Mouse (Mus musculus) neural tube, embryonic 12.5 days (tissue): Measurements from ENCODE around the gene Olfr577. TPM values are rescaled to one million over a fixed set of nuclear protein-coding genes. Genes with fewer than 3 reads are reported as not detected.

ENCODE experiments used
- ATAC-seq: fragments of 200-750 bp; cut with Nextera tagmentation; 2 replicates; pipeline ENCODE4 v1.8.0; 2017; ENCODE audit warnings: low read depth, mild to moderate bottlenecking, moderate TSS enrichment, moderate library complexity; ENCODE audit not compliant: low FRiP score
- H3K27ac ChIP-seq: fragments of 300-500 bp; sonication (generic); 2 replicates; pipeline ENCODE4 v1.5.1; 2016
- H3K27me3 ChIP-seq: fragments of 300-500 bp; sonication (generic); replicated peaks from 2 replicates; pipeline ENCODE4 v1.6.1; 2016; ENCODE audit warnings: mild to moderate bottlenecking
- H3K36me3 ChIP-seq: fragments of 300-500 bp; sonication (generic); 2 replicates; pipeline ENCODE4 v1.6.1; 2016; ENCODE audit warnings: mild to moderate bottlenecking
- H3K4me1 ChIP-seq: fragments of 300-500 bp; sonication (generic); 2 replicates; pipeline ENCODE4 v1.6.1; 2016
- H3K4me2 ChIP-seq: fragments of 300-500 bp; sonication (generic); replicated peaks from 2 replicates; pipeline ENCODE4 v1.6.1; 2016; ENCODE audit warnings: mild to moderate bottlenecking
- H3K4me3 ChIP-seq: fragments of 300-500 bp; sonication (generic); 2 replicates; pipeline ENCODE4 v1.5.1; 2016
- H3K9ac ChIP-seq: fragments of 300-500 bp; sonication (generic); 2 replicates; pipeline ENCODE4 v1.6.1; 2016; ENCODE audit warnings: mild to moderate bottlenecking
- H3K9me3 ChIP-seq: fragments of 300-500 bp; sonication (generic); 2 replicates; pipeline ENCODE4 v1.6.1; 2016; ENCODE audit warnings: mild to moderate bottlenecking
- WGBS: fragments of 180-500 bp; shearing (Covaris S2); methylation state at CpG from one replicate; pipeline ENCODE4 v1.1.7; 2016; 5-methylcytosine and 5-hydroxymethylcytosine counted together
- polyA plus RNA-seq: library from polyadenylated mRNA; unstranded; fragments of >200 nt; fragmentation: Nextera tagmentation; extraction: Ambion mirVana; gene quantifications from 2 replicates; pipeline ENCODE4 v1.2.1, GENCODE M21; 2016

Olfr577 gene
- polyA plus RNA-seq, result not detected in 2 replicates

DNA sequence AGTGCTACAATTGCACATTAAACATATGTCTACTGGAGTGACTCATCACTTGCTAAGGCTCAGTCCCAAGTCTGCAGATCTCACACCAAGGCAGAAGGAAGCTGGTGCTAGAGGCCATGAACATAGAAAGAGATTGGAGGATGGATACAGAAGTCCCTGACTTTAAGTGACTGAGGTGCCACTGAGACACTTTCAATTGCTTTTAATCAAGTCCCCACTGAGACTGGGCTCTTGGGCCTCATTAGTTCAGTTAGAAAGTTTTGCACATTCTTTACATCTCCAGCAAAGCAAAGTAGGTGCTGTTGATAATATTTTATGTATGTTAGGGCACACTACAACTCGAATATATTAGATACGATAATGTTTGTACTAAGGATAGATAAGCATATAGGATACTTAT is at the start of gene Olfr577:
Gene Olfr577, minus strand, starts transcription at position 101 of the 400 bp plus-strand sequence.
- no peak for ATAC-seq

DNA sequence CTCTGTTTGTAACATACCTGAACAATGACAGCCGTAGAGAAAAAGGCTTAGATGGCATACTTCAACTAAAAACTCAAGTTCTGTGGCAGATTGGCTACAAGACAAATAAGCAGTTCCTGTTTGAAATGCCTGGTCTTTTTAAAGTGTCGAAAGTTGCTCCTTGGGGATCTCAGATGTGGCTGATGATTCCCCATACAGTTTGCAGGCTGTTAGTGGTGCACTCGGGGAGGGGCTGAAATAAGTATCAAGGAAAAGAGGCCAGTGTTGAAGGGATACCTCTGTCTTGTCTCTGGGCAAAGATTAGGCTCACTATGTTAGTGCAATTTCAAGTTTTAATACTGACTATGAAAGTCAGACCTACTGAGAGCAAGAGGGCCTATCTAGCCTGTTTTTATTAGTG is 13.5 kb upstream of the Olfr577 start, which contains the start of gene Olfr578:
Gene Olfr578, minus strand, starts transcription at position 101 of the 400 bp plus-strand sequence.
- H3K4me3 ChIP-seq, result no peak within 1 kb of the TSS
- H3K4me2 ChIP-seq, result no peak within 1 kb of the TSS
- no peaks in the 10 kb centered on the region for H3K9me3 ChIP-seq
- no peaks in the 10 kb centered on the region for H3K27me3 ChIP-seq
- H3K4me1 ChIP-seq, result no peaks in the 10 kb centered on the region
- no peak within 1 kb of the TSS for H3K27ac ChIP-seq
- no peak within 1 kb of the TSS for H3K9ac ChIP-seq
- no peaks in the 10 kb centered on the region for H3K36me3 ChIP-seq
- ATAC-seq, result no peak
- 87% methylated on average over 3 of the region's 3 CpGs for WGBS

More for the DNA sequence above, at the start of gene Olfr577:
- WGBS, result 85% methylated on average over 2 of the region's 2 CpGs
- Histone ChIP-seq H3K4me1 (no peaks in the 10 kb centered on the region), H3K4me2 (no peak within 1 kb of the TSS), H3K27me3 (no peaks in the 10 kb centered on the region), H3K9me3 (no peaks in the 10 kb centered on the region), H3K36me3 (no peaks in the 10 kb centered on the region), H3K9ac (no peak within 1 kb of the TSS), H3K27ac (no peak within 1 kb of the TSS), H3K4me3 (no peak within 1 kb of the TSS)

DNA sequence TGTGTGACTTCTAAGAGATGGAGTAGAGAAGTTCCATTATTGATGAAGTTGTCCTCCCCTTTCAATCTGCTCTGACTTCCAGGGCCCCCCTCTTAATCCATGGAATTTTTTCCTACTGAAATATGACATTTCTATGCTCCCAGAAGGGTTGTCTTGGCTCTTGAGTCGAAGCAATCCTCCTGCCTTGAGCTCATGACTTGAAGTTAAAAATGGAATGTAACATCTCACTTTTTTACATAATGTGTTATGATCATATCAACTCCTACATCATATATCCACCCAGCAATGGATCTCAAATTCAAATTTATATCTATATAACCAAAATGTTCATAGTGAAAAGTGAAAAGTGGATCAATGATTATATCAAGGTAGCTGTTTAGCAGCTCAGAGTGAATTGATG is 1.3 kb downstream of the Olfr577 start:
- Histone ChIP-seq H3K9me3 (no peaks in the 10 kb centered on the region), H3K36me3 (no peaks in the 10 kb centered on the region), H3K9ac (no peak overlapping the region), H3K27me3 (no peaks in the 10 kb centered on the region), H3K4me3 (no peak overlapping the region), H3K4me1 (no peaks in the 10 kb centered on the region), H3K4me2 (no peak overlapping the region), H3K27ac (no peak overlapping the region)
- no peak for ATAC-seq
- 53% methylated on average over 1 of the region's 1 CpGs for WGBS

DNA sequence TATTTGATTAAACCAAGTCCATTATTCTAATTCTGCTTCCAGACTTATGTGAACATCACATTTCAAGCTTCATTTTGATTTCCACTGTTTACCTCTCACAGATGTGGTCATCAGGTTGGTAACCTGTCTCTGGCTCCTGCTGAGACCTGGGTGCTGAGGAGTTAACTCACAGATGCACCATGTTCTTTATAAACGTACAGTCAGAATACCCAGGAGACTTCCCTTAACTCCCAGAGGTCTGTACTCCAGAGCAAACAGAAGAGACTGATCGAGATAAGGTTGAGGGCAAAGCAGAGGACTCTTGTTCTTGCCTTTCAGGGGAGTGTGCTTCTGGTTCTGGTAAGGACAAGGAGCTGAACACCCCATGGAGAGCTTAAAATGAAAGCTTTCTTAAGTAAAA is 13.4 kb downstream of the Olfr577 start, which contains the start of gene Olfr576:
Gene Olfr576, plus strand, starts transcription at position 301 of the 400 bp plus-strand sequence.
- Histone ChIP-seq H3K27ac (no peak within 1 kb of the TSS), H3K9ac (no peak within 1 kb of the TSS), H3K4me2 (no peak within 1 kb of the TSS), H3K4me3 (no peak within 1 kb of the TSS), H3K9me3 (no peaks in the 10 kb centered on the region), H3K4me1 (no peaks in the 10 kb centered on the region), H3K36me3 (no peaks in the 10 kb centered on the region), H3K27me3 (no peaks in the 10 kb centered on the region)
- ATAC-seq, result no peak
- WGBS, result 64% methylated on average over 2 of the region's 2 CpGs

DNA sequence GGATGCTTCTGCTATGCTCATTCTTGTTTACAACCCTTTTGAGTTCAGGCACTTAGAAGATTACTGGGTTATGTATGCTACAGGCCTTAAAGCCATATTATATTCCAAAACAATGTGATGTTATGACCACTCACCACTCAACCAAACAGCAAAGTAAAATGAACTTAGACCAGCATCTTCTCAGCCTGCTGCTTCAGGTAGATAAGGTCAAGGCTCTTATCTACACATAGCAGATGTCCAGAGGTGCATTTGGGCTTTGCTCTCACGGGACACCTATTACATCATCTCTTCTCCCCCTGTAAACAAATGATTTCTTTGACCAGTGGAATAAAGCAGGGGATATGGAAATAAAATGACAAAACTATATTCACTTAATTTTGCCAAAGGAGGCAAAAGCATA is 17.1 kb downstream of the Olfr577 start, which contains the start of gene Olfr575:
Gene Olfr575, minus strand, starts transcription at position 183 of the 400 bp plus-strand sequence.
- Histone ChIP-seq H3K27ac (no peak within 1 kb of the TSS), H3K4me3 (no peak within 1 kb of the TSS), H3K27me3 (no peaks in the 10 kb centered on the region), H3K9ac (no peak within 1 kb of the TSS), H3K36me3 (no peaks in the 10 kb centered on the region), H3K4me2 (no peak within 1 kb of the TSS), H3K9me3 (no peaks in the 10 kb centered on the region), H3K4me1 (no peaks in the 10 kb centered on the region)
- WGBS, result 75% methylated on average over 1 of the region's 1 CpGs
- ATAC-seq, result no peak

DNA sequence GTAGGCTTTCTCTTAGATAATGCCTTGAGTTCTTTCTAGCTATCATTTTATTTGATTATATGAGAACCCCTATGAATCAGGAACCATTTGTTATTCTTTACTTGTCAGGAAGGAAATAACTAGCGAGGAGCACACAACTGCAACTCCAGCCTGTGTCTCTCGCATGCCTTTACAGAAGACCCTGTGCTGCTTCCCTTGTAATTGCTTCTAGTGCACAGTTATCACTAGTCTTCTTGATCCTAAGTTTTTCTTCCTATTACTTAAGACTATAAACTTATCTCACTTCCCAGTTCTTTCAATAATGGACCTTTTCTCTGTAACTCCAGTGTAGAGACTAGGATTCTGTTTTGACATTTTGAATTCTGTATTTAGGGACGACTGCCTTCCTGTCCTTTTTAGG is 17.6 kb downstream of the Olfr577 start:
- Histone ChIP-seq H3K27me3 (no peaks in the 10 kb centered on the region), H3K9me3 (no peaks in the 10 kb centered on the region), H3K4me1 (no peaks in the 10 kb centered on the region), H3K27ac (no peak overlapping the region), H3K9ac (no peak overlapping the region), H3K4me2 (no peak overlapping the region), H3K36me3 (no peaks in the 10 kb centered on the region), H3K4me3 (no peak overlapping the region)
- WGBS, result 78% methylated on average over 3 of the region's 3 CpGs
- no peak for ATAC-seq

DNA sequence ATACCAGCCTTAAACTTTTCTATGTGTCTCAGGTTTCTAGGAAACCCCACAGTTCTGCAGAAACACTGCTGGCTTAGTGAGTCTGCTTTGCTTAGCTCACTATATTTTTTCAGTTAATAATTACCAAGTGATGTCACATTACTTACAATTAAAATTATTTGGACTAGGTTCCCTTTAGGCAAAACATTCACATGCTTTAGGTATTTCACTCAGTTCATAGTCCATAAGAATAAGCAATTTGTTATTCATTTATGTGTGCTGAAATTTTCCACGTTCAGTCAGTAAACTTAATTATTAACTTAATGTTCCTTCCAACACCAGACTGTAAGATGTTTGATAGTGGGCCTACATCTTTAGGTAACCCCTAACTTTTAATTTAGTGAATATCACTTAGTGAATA is 25.0 kb downstream of the Olfr577 start:
- Histone ChIP-seq H3K4me3 (no peak overlapping the region), H3K36me3 (no peaks in the 10 kb centered on the region), H3K27ac (no peak overlapping the region), H3K4me2 (no peak overlapping the region), H3K9ac (no peak overlapping the region), H3K4me1 (no peaks in the 10 kb centered on the region), H3K9me3 (no peaks in the 10 kb centered on the region), H3K27me3 (no peaks in the 10 kb centered on the region)
- no peak for ATAC-seq
- 85% methylated on average over 1 of the region's 1 CpGs for WGBS

DNA sequence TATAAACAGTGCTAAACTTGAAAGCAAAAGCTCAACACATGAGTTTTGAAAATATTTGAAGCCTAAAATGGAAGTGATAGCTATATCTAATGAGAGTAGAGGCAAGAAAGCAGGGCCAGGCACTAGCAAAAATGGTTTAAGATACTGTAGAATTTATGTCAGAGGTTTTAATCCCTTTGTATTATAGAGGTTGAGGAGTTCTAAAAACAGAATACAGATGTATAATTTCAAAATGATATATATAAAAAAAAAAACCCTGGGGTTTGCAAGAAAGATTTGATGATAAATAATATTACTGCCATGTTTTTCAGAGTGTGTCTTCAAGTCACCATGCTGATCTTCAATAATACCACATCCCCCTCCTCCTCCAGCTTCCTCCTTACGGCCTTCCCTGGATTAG is 27.6 kb downstream of the Olfr577 start, which contains the start of gene Olfr574:
Gene Olfr574, plus strand, starts transcription at position 301 of the 400 bp plus-strand sequence.
- Histone ChIP-seq H3K9me3 (no peaks in the 10 kb centered on the region), H3K27ac (no peak within 1 kb of the TSS), H3K9ac (no peak within 1 kb of the TSS), H3K4me1 (no peaks in the 10 kb centered on the region), H3K36me3 (no peaks in the 10 kb centered on the region), H3K4me2 (no peak within 1 kb of the TSS), H3K27me3 (no peaks in the 10 kb centered on the region), H3K4me3 (no peak within 1 kb of the TSS)
- ATAC-seq, result no peak
- 92% methylated on average over 1 of the region's 1 CpGs for WGBS

DNA sequence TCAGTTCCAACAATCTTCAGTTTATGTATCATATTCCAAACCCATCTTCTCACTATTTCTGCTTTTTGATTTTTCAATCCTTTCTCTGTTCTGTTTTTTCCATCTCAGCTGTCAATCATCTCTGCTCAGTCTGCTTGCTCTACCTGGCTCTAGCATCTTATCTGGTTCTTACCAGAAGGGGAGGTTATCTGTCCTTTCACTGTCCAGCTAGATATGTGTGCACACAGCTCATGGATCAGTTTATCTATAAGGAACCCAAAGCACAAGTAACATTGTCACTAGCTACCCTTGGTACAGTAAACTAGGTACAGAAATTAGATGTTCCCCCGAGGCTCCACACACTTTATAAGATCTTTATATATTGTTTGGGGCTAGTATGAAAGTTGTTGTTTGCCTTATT is 32.3 kb downstream of the Olfr577 start:
- no peak overlapping the region for H3K4me2 ChIP-seq
- H3K4me3 ChIP-seq, result no peak overlapping the region
- no peaks in the 10 kb centered on the region for H3K9me3 ChIP-seq
- H3K4me1 ChIP-seq, result no peaks in the 10 kb centered on the region
- H3K9ac ChIP-seq, result no peak overlapping the region
- H3K27me3 ChIP-seq, result no peaks in the 10 kb centered on the region
- no peaks in the 10 kb centered on the region for H3K36me3 ChIP-seq
- no peak for ATAC-seq
- H3K27ac ChIP-seq, result no peak overlapping the region
- WGBS, result 89% methylated on average over 1 of the region's 1 CpGs

DNA sequence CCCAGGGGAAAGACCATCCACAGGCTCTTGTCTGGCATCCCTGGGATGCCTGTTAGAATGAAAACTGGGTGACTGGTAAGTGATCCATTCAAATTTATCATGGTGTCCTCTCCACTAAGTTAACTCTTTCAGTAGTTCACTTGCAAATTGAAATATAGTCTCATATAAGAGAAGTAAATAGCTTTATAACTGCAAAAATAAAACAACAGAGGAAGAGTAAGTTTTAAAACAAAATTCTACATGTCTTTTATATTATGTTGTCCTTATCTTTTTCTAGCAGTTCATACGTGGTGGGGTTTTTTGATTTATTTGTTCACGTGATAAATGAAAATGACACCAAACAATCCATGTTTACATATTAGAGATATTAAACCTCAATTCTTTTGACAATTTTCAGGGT is 33.3 kb downstream of the Olfr577 start, which contains the start of gene Olfr573-ps1:
Gene Olfr573-ps1, minus strand, starts transcription at position 101 of the 400 bp plus-strand sequence.
- WGBS, result 95% methylated on average over 2 of the region's 2 CpGs
- H3K4me3 ChIP-seq, result no peak within 1 kb of the TSS
- H3K9ac ChIP-seq, result no peak within 1 kb of the TSS
- H3K4me1 ChIP-seq, result no peaks in the 10 kb centered on the region
- no peak within 1 kb of the TSS for H3K4me2 ChIP-seq
- H3K27me3 ChIP-seq, result no peaks in the 10 kb centered on the region
- ATAC-seq, result no peak
- no peaks in the 10 kb centered on the region for H3K36me3 ChIP-seq
- no peak within 1 kb of the TSS for H3K27ac ChIP-seq
- no peaks in the 10 kb centered on the region for H3K9me3 ChIP-seq

DNA sequence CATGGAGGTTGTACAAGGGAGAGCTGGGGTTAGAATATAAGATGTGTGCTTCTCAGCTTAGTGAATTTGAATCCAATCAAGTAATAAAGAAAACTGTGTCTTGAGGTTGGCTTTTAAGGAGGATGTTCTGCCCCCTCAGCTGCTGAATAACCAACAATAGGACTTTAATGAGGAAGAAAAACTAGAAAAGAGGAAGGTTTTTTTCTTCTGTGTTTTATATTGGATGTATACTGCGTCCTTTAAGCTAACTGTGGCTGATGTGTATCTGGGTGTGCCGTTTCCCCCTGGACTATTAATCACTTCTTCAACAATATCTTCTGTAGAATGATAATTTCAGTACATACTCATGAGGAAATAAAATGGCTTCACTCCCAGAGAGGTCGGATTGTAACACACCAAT is 48.6 kb downstream of the Olfr577 start:
- H3K4me2 ChIP-seq, result no peak overlapping the region
- H3K4me1 ChIP-seq, result no peaks in the 10 kb centered on the region
- H3K9me3 ChIP-seq, result no peaks in the 10 kb centered on the region
- no peak for ATAC-seq
- 77% methylated on average over 3 of the region's 3 CpGs for WGBS
- H3K9ac ChIP-seq, result no peak overlapping the region
- H3K27me3 ChIP-seq, result no peaks in the 10 kb centered on the region
- H3K4me3 ChIP-seq, result no peak overlapping the region
- no peak overlapping the region for H3K27ac ChIP-seq
- H3K36me3 ChIP-seq, result no peaks in the 10 kb centered on the region

DNA sequence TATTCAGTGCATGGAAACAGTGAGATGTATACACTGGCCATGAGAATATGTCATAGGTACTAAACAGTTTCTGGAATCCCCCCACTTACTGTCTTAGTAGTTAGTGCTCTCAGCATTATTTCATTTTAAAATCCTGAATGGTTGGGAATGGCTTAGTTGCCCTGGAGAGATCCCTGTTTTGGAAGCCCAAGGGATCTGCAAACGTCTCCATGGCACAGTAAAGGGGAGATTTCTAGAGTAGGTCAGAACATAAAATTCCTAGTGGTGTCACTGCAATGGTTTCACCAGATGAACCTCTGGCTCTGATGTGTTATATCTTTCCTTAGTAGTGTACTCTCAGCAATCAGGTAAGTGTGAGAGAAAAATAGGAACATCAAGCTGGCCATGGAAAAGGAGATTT is 51.6 kb downstream of the Olfr577 start, which contains the start of gene Olfr572:
Gene Olfr572, plus strand, starts transcription at position 301 of the 400 bp plus-strand sequence.
- WGBS, result 67% methylated on average over 1 of the region's 1 CpGs
- Histone ChIP-seq H3K9ac (no peak within 1 kb of the TSS), H3K9me3 (no peaks in the 10 kb centered on the region), H3K4me3 (no peak within 1 kb of the TSS), H3K27me3 (no peaks in the 10 kb centered on the region), H3K36me3 (no peaks in the 10 kb centered on the region), H3K4me1 (no peaks in the 10 kb centered on the region), H3K27ac (no peak within 1 kb of the TSS), H3K4me2 (no peak within 1 kb of the TSS)
- no peak for ATAC-seq
